Mouse (Mus musculus) spleen, adult 18-20 months (tissue): ENCODE measurements around the gene Phf5a.
A peak's percentile ranks its signal among the peaks of the same experiment; 100 is the strongest.

Experiments
- DNase-seq, 2 experiments: peaks; one replicate each; pipeline ENCODE4 v3.0.0; 2022; ENCODE audit warnings: mixed read lengths in 2 of 2

The Phf5a gene

GRCm38 (mm10) chr15:81882348-81882747, 10.6 kb upstream of the Phf5a start:
- no peak for DNase-seq

GRCm38 (mm10) chr15:81879531-81880401, 8.1 kb upstream of the Phf5a start:
- DNase-seq: no peak

GRCm38 (mm10) chr15:81872262-81873136, 788 bp upstream of the Phf5a start, which contains the start of gene Aco2:
Gene Aco2, plus strand, starts transcription at chr15:81872309.
- peak; percentile 97 to 99 for DNase-seq

GRCm38 (mm10) chr15:81869985-81870384, 1.7 kb downstream of the Phf5a start:
- no peak for DNase-seq

- DNase-seq: no peak
Observed at GRCm38 (mm10) chr15:81864238-81864637, 7.5 kb downstream of the Phf5a start.

- DNase-seq: no peak
Observed at GRCm38 (mm10) chr15:81860471-81861135, 11.1 kb downstream of the Phf5a start.

- peak; percentile 75 to 78 for DNase-seq
Observed at GRCm38 (mm10) chr15:81859330-81860255, 12.1 kb downstream of the Phf5a start.

GRCm38 (mm10) chr15:81858517-81859329, 13.0 kb downstream of the Phf5a start, which contains the start of gene Tob2:
Gene Tob2, minus strand, starts transcription at chr15:81858796.
- DNase-seq: peak; percentile 55 to 65

- DNase-seq: peak; percentile 85 to 95
Observed at GRCm38 (mm10) chr15:81858138-81858516, 13.6 kb downstream of the Phf5a start.

GRCm38 (mm10) chr15:81857724-81858116, 14.0 kb downstream of the Phf5a start:
- DNase-seq: no peak

- DNase-seq: peak in 1 of 2 experiments; percentile 23
Observed at GRCm38 (mm10) chr15:81856938-81857723, 14.6 kb downstream of the Phf5a start.

- DNase-seq: peak; percentile 67 to 68
Observed at GRCm38 (mm10) chr15:81856030-81856790, 15.5 kb downstream of the Phf5a start.

- no peak for DNase-seq
Observed at GRCm38 (mm10) chr15:81853081-81853480, 18.6 kb downstream of the Phf5a start.

GRCm38 (mm10) chr15:81852411-81853000, 19.2 kb downstream of the Phf5a start:
- no peak for DNase-seq

GRCm38 (mm10) chr15:81851375-81851774, 20.3 kb downstream of the Phf5a start:
- DNase-seq: no peak

GRCm38 (mm10) chr15:81850718-81851117, 21.0 kb downstream of the Phf5a start:
- DNase-seq: no peak

- DNase-seq: no peak
Observed at GRCm38 (mm10) chr15:81849104-81849503, 22.6 kb downstream of the Phf5a start.

- DNase-seq: peak in 1 of 2 experiments; percentile 59
Observed at GRCm38 (mm10) chr15:81848301-81848700, 23.4 kb downstream of the Phf5a start.

GRCm38 (mm10) chr15:81847861-81848260, 23.9 kb downstream of the Phf5a start:
- DNase-seq: no peak
